Mouse (Mus musculus): ENCODE measurements around the gene Rps6kb2. TPM values are rescaled to one million over a fixed set of nuclear protein-coding genes. Genes with fewer than 3 reads are reported as not detected.
A peak's percentile ranks its signal among the peaks of the same experiment; 100 is the strongest.
"Not testable (repeated sequence)": the region's sequence is repeated elsewhere in the genome, so short reads cannot be mapped to it uniquely, and the experiment has no call there.

Gene Rps6kb2
- polyA plus RNA-seq, 1 experiment from 2014 or later: 63.3 TPM

GRCm38 (mm10) chr19:4143759-4144268 is 19.3 kb downstream of the Rps6kb2 start, which contains the start of gene Cabp4:
Cabp4 (minus strand) TSS chr19:4144033.
- 82% methylated on average over 7 of the region's 7 CpGs for WGBS
- Histone ChIP-seq H3K27me3 (no peaks in the 10 kb centered on the region; the same call in 1 of the 2 replicates), H3K9me3 (no peaks in the 10 kb centered on the region), H3K4me2 (replicated peaks) (no peak within 1 kb of the TSS), H3K36me3 (no peaks in the 10 kb centered on the region), H3K4me1 (peaks cover 13% of the 10 kb centered on the region), H3K27ac (replicated peaks) (no peak within 1 kb of the TSS), H3K9ac (replicated peaks) (no peak within 1 kb of the TSS), H3K4me3 (no peak within 1 kb of the TSS)
- no peak for ATAC-seq (ENCODE audit: low FRiP score, low read depth)

GRCm38 (mm10) chr19:4142416-4143173 is 20.6 kb downstream of the Rps6kb2 start:
- Histone ChIP-seq H3K4me1 (peaks cover 6% of the 10 kb centered on the region), H3K36me3 (no peaks in the 10 kb centered on the region), H3K4me2 (replicated peaks) (no peak overlapping the region), H3K9ac (replicated peaks) (no peak overlapping the region), H3K9me3 (no peaks in the 10 kb centered on the region), H3K27ac (replicated peaks) (no peak overlapping the region), H3K4me3 (no peak overlapping the region), H3K27me3 (no peaks in the 10 kb centered on the region; the same call in 1 of the 2 replicates)
- 92% methylated on average over 18 of the region's 18 CpGs for WGBS
- no peak for ATAC-seq (ENCODE audit: low FRiP score, low read depth)

- no peak overlapping the region for H3K27ac ChIP-seq (replicated peaks)
- H3K4me1 ChIP-seq: peaks cover 5% of the 10 kb centered on the region; the same call in 1 of the 2 replicates
- no peak overlapping the region for H3K4me2 ChIP-seq (replicated peaks)
- H3K27me3 ChIP-seq: no peaks in the 10 kb centered on the region; the same call in 1 of the 2 replicates
- ATAC-seq (ENCODE audit: low FRiP score, low read depth): no peak
- no peaks in the 10 kb centered on the region for H3K36me3 ChIP-seq
- WGBS: 83% methylated on average over 6 of the region's 6 CpGs
- H3K4me3 ChIP-seq: no peak overlapping the region
- no peak overlapping the region for H3K9ac ChIP-seq (replicated peaks)
- H3K9me3 ChIP-seq: no peaks in the 10 kb centered on the region
These were observed 23.0 kb downstream of the Rps6kb2 start for GRCm38 (mm10) chr19:4140147-4140546.

GRCm38 (mm10) chr19:4139446-4139845 is 23.7 kb downstream of the Rps6kb2 start, which contains the start of gene Gpr152:
Gpr152 (plus strand) TSS chr19:4139787.
- no peaks in the 10 kb centered on the region for H3K36me3 ChIP-seq
- no peak within 1 kb of the TSS for H3K27ac ChIP-seq (replicated peaks)
- no peak within 1 kb of the TSS for H3K4me3 ChIP-seq
- no peaks in the 10 kb centered on the region; the same call in 1 of the 2 replicates for H3K27me3 ChIP-seq
- H3K4me2 ChIP-seq (replicated peaks): no peak within 1 kb of the TSS
- H3K9me3 ChIP-seq: no peaks in the 10 kb centered on the region
- peaks cover 5% of the 10 kb centered on the region; the same call in 1 of the 2 replicates for H3K4me1 ChIP-seq
- ATAC-seq (ENCODE audit: low FRiP score, low read depth): no peak
- 55% methylated on average over 2 of the region's 2 CpGs for WGBS
- H3K9ac ChIP-seq (replicated peaks): 0 out of 2 replicates have a peak within 1 kb of the TSS, but pooled peaks have one; percentile 11

- no peak overlapping the region for H3K4me3 ChIP-seq
- WGBS: 85% methylated on average over 5 of the region's 5 CpGs
- ATAC-seq (ENCODE audit: low FRiP score, low read depth): no peak
- no peak overlapping the region for H3K4me2 ChIP-seq (replicated peaks)
- no peak overlapping the region for H3K9ac ChIP-seq (replicated peaks)
- peaks cover 5% of the 10 kb centered on the region; the same call in 1 of the 2 replicates for H3K4me1 ChIP-seq
- H3K9me3 ChIP-seq: no peaks in the 10 kb centered on the region
- H3K27me3 ChIP-seq: no peaks in the 10 kb centered on the region; the same call in 1 of the 2 replicates
- H3K36me3 ChIP-seq: peaks cover 6% of the 10 kb centered on the region
- H3K27ac ChIP-seq (replicated peaks): no peak overlapping the region
These were observed 25.2 kb downstream of the Rps6kb2 start for GRCm38 (mm10) chr19:4137913-4138312.

- Histone ChIP-seq H3K4me2 (replicated peaks) (no peak overlapping the region), H3K27ac (replicated peaks) (no peak overlapping the region), H3K9me3 (no peaks in the 10 kb centered on the region), H3K36me3 (peaks cover 21% of the 10 kb centered on the region), H3K27me3 (no peaks in the 10 kb centered on the region), H3K4me3 (no peak overlapping the region), H3K9ac (replicated peaks) (no peak overlapping the region), H3K4me1 (peaks cover 5% of the 10 kb centered on the region; the same call in 1 of the 2 replicates)
- ATAC-seq (ENCODE audit: low FRiP score, low read depth): no peak
- WGBS: 81% methylated on average over 5 of the region's 5 CpGs
These were observed 26.7 kb downstream of the Rps6kb2 start for GRCm38 (mm10) chr19:4136463-4136862.

GRCm38 (mm10) chr19:4135963-4136345 is 27.2 kb downstream of the Rps6kb2 start:
- not testable (repeated sequence) for H3K27me3 ChIP-seq; H3K27ac ChIP-seq (replicated peaks); H3K4me1 ChIP-seq; H3K4me3 ChIP-seq; H3K4me2 ChIP-seq (replicated peaks); H3K9ac ChIP-seq (replicated peaks); ATAC-seq (ENCODE audit: low FRiP score, low read depth); H3K9me3 ChIP-seq
- 21% methylated on average over 8 of the region's 8 CpGs for WGBS
- peaks cover 26% of the 10 kb centered on the region for H3K36me3 ChIP-seq

- H3K27ac ChIP-seq (replicated peaks); H3K27me3 ChIP-seq; H3K4me1 ChIP-seq; ATAC-seq (ENCODE audit: low FRiP score, low read depth); H3K4me3 ChIP-seq; H3K9ac ChIP-seq (replicated peaks); H3K9me3 ChIP-seq; H3K4me2 ChIP-seq (replicated peaks): not testable (repeated sequence)
- WGBS: 84% methylated on average over 6 of the region's 6 CpGs
- H3K36me3 ChIP-seq: peaks cover 27% of the 10 kb centered on the region
These were observed 27.8 kb downstream of the Rps6kb2 start for GRCm38 (mm10) chr19:4135229-4135962.

GRCm38 (mm10) chr19:4134354-4134753 is 28.8 kb downstream of the Rps6kb2 start:
- ATAC-seq (ENCODE audit: low FRiP score, low read depth): no peak
- Histone ChIP-seq H3K36me3 (peaks cover 36% of the 10 kb centered on the region), H3K27ac (replicated peaks) (no peak overlapping the region), H3K27me3 (no peaks in the 10 kb centered on the region), H3K4me1 (peaks cover 3% of the 10 kb centered on the region; the same call in 1 of the 2 replicates), H3K4me3 (no peak overlapping the region), H3K9ac (replicated peaks) (no peak overlapping the region), H3K9me3 (no peaks in the 10 kb centered on the region), H3K4me2 (replicated peaks) (no peak overlapping the region)
- 90% methylated on average over 4 of the region's 4 CpGs for WGBS

- no peaks in the 10 kb centered on the region for H3K27me3 ChIP-seq
- WGBS: 85% methylated on average over 2 of the region's 2 CpGs
- no peaks in the 10 kb centered on the region for H3K9me3 ChIP-seq
- peaks cover 8% of the 10 kb centered on the region for H3K4me1 ChIP-seq
- no peak overlapping the region for H3K4me3 ChIP-seq
- no peak overlapping the region for H3K4me2 ChIP-seq (replicated peaks)
- H3K27ac ChIP-seq (replicated peaks): no peak overlapping the region
- no peak for ATAC-seq (ENCODE audit: low FRiP score, low read depth)
- no peak overlapping the region for H3K9ac ChIP-seq (replicated peaks)
- H3K36me3 ChIP-seq: peaks cover 55% of the 10 kb centered on the region
These were observed 31.4 kb downstream of the Rps6kb2 start for GRCm38 (mm10) chr19:4131768-4132167.

GRCm38 (mm10) chr19:4131075-4131474 is 32.1 kb downstream of the Rps6kb2 start:
- Histone ChIP-seq H3K36me3 (peaks cover 55% of the 10 kb centered on the region), H3K4me3 (no peak overlapping the region), H3K9me3 (no peaks in the 10 kb centered on the region), H3K9ac (replicated peaks) (no peak overlapping the region), H3K4me2 (replicated peaks) (no peak overlapping the region), H3K27me3 (no peaks in the 10 kb centered on the region), H3K27ac (replicated peaks) (no peak overlapping the region), H3K4me1 (peaks cover 13% of the 10 kb centered on the region)
- ATAC-seq (ENCODE audit: low FRiP score, low read depth): no peak
- 94% methylated on average over 5 of the region's 5 CpGs for WGBS

GRCm38 (mm10) chr19:4130106-4130505 is 33.0 kb downstream of the Rps6kb2 start:
- peaks cover 55% of the 10 kb centered on the region for H3K36me3 ChIP-seq
- 93% methylated on average over 4 of the region's 4 CpGs for WGBS

More at GRCm38 (mm10) chr19:4130106-4130505, 33.0 kb downstream of the Rps6kb2 start:
- H3K4me2 ChIP-seq (replicated peaks): no peak overlapping the region
- H3K9ac ChIP-seq (replicated peaks): no peak overlapping the region
- H3K4me3 ChIP-seq: no peak overlapping the region
- no peak for ATAC-seq (ENCODE audit: low FRiP score, low read depth)
- no peaks in the 10 kb centered on the region for H3K9me3 ChIP-seq
- no peaks in the 10 kb centered on the region for H3K27me3 ChIP-seq
- H3K4me1 ChIP-seq: peaks cover 15% of the 10 kb centered on the region
- H3K27ac ChIP-seq (replicated peaks): no peak overlapping the region

Measured in midbrain, embryonic 12.5 days (tissue).